Mouse (Mus musculus) heart, adult 2 months (tissue): Measurements from ENCODE around the gene Iqcf5. TPM values are rescaled to one million over a fixed set of nuclear protein-coding genes. Genes with fewer than 3 reads are reported as not detected.
A peak's percentile ranks its signal among the peaks of the same experiment; 100 is the strongest.

Experiments
- DNase-seq, 2 experiments: peaks; one replicate each; pipeline ENCODE4 v3.0.0; 2021
- H3K27ac ChIP-seq: fragments of 200-600 bp; 2 replicates; pipeline ENCODE4 v1.8.1; 2022
- H3K27me3 ChIP-seq: fragments of 200-500 bp; 2 replicates; pipeline ENCODE4 v1.6.1; 2012; ENCODE audit warnings: mild to moderate bottlenecking, low read length, inconsistent platforms, mixed read lengths; ENCODE audit not compliant: control insufficient read depth, insufficient read depth
- H3K36me3 ChIP-seq: fragments of 200-500 bp; 2 replicates; pipeline ENCODE4 v1.6.1; 2012; ENCODE audit warnings: low read length, inconsistent platforms; ENCODE audit not compliant: control insufficient read depth, insufficient read depth
- H3K4me1 ChIP-seq: fragments of 200-500 bp; 2 replicates; pipeline ENCODE4 v1.6.1; 2011; ENCODE audit warnings: low read length; ENCODE audit not compliant: control insufficient read depth, insufficient read depth
- H3K4me3 ChIP-seq: fragments of 200-600 bp; 2 replicates; pipeline ENCODE4 v1.8.1; 2022
- H3K79me2 ChIP-seq: fragments of 200-500 bp; replicated peaks from 2 replicates; pipeline ENCODE4 v1.6.1; 2012; ENCODE audit warnings: mild to moderate bottlenecking, inconsistent platforms, low read length, moderate library complexity, mixed read lengths; ENCODE audit not compliant: control insufficient read depth, insufficient read depth
- H3K9ac ChIP-seq: fragments of 200-500 bp; 2 replicates; pipeline ENCODE4 v1.6.1; 2012; ENCODE audit warnings: low read depth, mild to moderate bottlenecking, control low read depth, inconsistent platforms, low read length, mixed read lengths
- CTCF ChIP-seq: fragments of 200-600 bp; IDR thresholded peaks from 2 replicates; pipeline ENCODE4 v1.8.1; 2022; ENCODE audit warnings: antibody characterized with exemption, mild to moderate bottlenecking, moderate library complexity
- EP300 ChIP-seq: fragments of 200-500 bp; IDR thresholded peaks from 2 replicates; pipeline ENCODE4 v1.6.1; 2011; ENCODE audit warnings: low read depth, low read length, control low read depth; ENCODE audit not compliant: insufficient read depth
- POLR2A ChIP-seq: fragments of 200-500 bp; IDR thresholded peaks from 2 replicates; pipeline ENCODE4 v1.6.1; 2011; ENCODE audit warnings: mild to moderate bottlenecking, low read depth, low read length, control low read depth; ENCODE audit not compliant: insufficient read depth
- WGBS: fragments of 180-500 bp; shearing (Covaris S2); methylation state at CpG from one replicate; pipeline ENCODE4 v1.1.7; 2018; 5-methylcytosine and 5-hydroxymethylcytosine counted together
- intact Hi-C: fragments of 180-260 bp; cut with DNase I; formaldehyde crosslinking; loops from one replicate; pipeline ENCODE4 v1.15.1; 2025
- polyA plus RNA-seq: library from polyadenylated mRNA; depleted of rRNA; stranded (reverse); fragments of >200 nt; gene quantifications from 2 replicates; pipeline ENCODE4 v1.2.3, GENCODE M21; 2012
- total RNA-seq, 2 experiments: library from RNA; stranded (reverse); gene quantifications; 2 replicates each; pipeline ENCODE4 v1.2.3; 2021

Gene Iqcf5
- total and polyA plus RNA-seq, 3 experiments = not detected

DNA sequence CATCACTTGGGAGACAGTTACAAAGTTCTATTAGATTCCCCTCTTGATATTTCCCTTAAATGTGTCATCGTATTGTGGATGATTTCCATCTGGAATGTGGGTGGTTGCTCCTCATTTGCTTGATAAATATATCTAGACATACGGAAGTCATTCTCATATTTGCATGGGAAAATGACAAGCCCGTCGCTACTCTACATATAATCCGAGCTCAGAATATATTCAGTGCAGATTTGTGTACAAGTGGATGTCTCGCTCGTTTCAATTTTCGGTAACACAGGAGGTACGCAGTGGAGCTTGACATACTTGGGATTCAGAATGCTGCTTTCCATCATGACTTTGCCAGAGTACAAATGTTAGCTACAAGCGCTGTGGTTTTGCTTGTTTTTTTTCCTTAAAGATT, 5.0 kb upstream of the Iqcf5 start:
- no peaks in the 10 kb centered on the region for H3K4me1 ChIP-seq
- H3K27ac ChIP-seq = no peak overlapping the region
- H3K36me3 ChIP-seq = no peaks in the 10 kb centered on the region
- WGBS = 85% methylated on average over 10 of the region's 10 CpGs
- no peak overlapping the region for H3K9ac ChIP-seq
- no peak overlapping the region for H3K4me3 ChIP-seq
- no peaks in the 10 kb centered on the region for H3K79me2 ChIP-seq
- no peak for TF ChIP-seq POLR2A
- TF ChIP-seq EP300 = no peak
- no peak for TF ChIP-seq CTCF
- DNase-seq = no peak
- H3K27me3 ChIP-seq = no peaks in the 10 kb centered on the region
- intact Hi-C loops = no loop called here

DNA sequence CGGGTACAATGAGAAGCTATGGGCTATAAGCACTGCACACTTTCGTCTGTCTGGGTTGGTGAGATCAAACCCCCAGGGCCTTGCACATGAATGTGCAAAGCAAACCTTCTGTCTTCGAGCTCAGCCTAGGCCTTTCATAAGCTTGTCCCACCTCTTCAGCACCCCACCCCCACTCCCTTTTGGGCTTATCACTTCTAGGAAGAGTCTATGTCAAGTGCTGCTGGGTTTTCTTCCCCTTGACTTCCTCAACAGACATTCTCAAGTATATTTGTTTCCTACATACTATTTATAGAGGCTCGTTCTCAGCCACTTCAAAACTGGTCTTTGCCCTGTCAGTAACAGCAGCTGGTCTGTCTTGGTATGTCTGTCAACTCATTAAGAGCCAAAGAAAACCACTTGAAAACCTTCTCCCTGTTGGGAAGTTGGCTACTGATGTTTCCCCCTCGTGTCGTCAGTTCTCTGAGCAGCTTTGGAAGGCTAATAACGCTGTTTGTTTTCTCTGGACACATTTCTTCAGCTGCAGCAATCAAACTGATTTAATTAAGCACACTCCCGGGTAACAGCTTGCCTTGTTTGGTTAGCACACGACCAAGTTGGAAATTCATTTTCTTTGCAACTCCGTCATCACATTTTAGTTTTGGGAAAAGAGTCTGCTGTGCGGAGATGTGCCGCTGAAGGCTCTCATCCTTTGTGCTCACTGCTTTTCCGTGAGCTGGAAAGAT, 1.5 kb upstream of the Iqcf5 start:
- Histone ChIP-seq H3K27ac (no peak overlapping the region), H3K4me3 (no peak overlapping the region), H3K9ac (no peak overlapping the region), H3K4me1 (no peaks in the 10 kb centered on the region), H3K79me2 (no peaks in the 10 kb centered on the region), H3K27me3 (no peaks in the 10 kb centered on the region; the same call in 1 of the 2 replicates), H3K36me3 (no peaks in the 10 kb centered on the region)
- DNase-seq = no peak
- no peak for TF ChIP-seq CTCF
- no peak for TF ChIP-seq POLR2A
- no peak for TF ChIP-seq EP300
- 34% methylated on average over 13 of the region's 13 CpGs for WGBS
- intact Hi-C loops = no loop called here

DNA sequence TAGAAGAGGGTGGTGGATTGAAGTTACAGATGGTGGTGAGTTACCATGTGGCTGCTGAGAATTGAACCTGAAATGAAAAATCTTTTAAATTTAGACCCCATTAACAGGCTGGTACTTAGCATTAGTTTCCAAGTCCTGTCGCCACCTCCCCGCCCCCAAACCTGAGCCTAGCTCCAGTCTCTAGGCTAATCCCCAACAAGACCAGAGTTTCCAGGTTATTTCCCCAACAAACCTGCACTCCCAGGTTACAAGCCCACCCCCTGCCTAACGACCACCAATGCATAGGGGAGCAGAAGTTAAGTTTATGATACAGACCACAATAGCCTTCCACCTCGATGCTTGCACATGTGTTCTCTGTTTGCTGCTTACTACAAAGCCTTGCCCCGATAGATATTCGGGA, 807 bp upstream of the Iqcf5 start:
- no peak overlapping the region for H3K9ac ChIP-seq
- H3K27me3 ChIP-seq = no peaks in the 10 kb centered on the region; the same call in 1 of the 2 replicates
- no peak overlapping the region for H3K4me3 ChIP-seq
- no peaks in the 10 kb centered on the region for H3K4me1 ChIP-seq
- TF ChIP-seq CTCF = no peak
- TF ChIP-seq EP300 = no peak
- TF ChIP-seq POLR2A = no peak
- no peaks in the 10 kb centered on the region for H3K36me3 ChIP-seq
- WGBS = 80% methylated on average over 6 of the region's 6 CpGs
- no peak overlapping the region for H3K27ac ChIP-seq
- H3K79me2 ChIP-seq = no peaks in the 10 kb centered on the region
- intact Hi-C loops = no loop called here
- no peak for DNase-seq

DNA sequence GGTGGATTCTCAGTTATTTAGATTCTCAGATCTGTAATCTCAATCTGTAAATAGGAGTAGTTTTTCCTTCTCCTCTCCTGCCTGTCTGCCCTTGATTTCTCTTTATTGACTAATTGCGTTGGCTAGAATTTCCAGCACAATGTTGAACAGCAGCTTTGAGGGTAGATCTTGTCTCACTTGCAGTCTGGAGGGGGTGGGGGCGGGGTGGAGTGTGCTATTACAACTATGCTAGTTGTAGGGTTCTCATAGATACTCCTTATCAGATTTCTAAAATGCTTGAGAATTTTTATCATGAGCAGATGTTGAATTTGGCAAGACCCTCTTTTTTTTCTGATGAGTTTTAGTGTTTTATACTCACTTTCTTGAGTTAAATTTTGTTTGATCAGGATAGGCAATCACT, 5.1 kb downstream of the Iqcf5 start:
- intact Hi-C loops = no loop called here
- H3K4me1 ChIP-seq = no peaks in the 10 kb centered on the region
- no peaks in the 10 kb centered on the region for H3K79me2 ChIP-seq
- no peak overlapping the region for H3K9ac ChIP-seq
- H3K4me3 ChIP-seq = no peak overlapping the region
- DNase-seq = no peak
- H3K27ac ChIP-seq = no peak overlapping the region
- WGBS = 67% methylated on average over 2 of the region's 2 CpGs
- H3K27me3 ChIP-seq = no peaks in the 10 kb centered on the region; the same call in 1 of the 2 replicates
- TF ChIP-seq POLR2A (no peak), EP300 (no peak), CTCF (no peak)
- H3K36me3 ChIP-seq = no peaks in the 10 kb centered on the region

DNA sequence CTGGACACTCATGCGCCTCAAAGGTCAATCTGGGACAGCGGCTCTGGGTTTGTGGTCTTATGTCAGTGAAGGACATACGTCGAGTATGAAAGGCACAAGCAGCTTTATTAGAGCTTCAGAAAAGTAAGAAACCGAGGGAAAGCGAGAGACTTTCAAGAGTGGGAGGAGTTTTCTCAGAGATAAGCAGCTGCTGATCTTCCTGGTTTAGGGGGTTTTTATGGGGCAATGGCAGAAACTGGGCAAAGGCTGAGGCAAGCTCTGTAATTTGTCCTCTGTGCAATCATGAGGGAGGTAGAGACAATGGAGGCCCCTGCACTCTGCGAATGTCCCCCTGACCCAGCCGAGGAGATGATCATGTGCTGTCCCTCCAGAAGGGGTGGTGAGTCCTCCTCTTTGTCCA, 5.5 kb downstream of the Iqcf5 start:
- Histone ChIP-seq H3K79me2 (no peaks in the 10 kb centered on the region), H3K4me1 (no peaks in the 10 kb centered on the region), H3K36me3 (no peaks in the 10 kb centered on the region), H3K4me3 (no peak overlapping the region), H3K27ac (no peak overlapping the region), H3K27me3 (no peaks in the 10 kb centered on the region; the same call in 1 of the 2 replicates), H3K9ac (no peak overlapping the region)
- WGBS = 65% methylated on average over 8 of the region's 8 CpGs
- TF ChIP-seq EP300 (no peak), CTCF (no peak), POLR2A (no peak)
- intact Hi-C loops = no loop called here
- DNase-seq = no peak

DNA sequence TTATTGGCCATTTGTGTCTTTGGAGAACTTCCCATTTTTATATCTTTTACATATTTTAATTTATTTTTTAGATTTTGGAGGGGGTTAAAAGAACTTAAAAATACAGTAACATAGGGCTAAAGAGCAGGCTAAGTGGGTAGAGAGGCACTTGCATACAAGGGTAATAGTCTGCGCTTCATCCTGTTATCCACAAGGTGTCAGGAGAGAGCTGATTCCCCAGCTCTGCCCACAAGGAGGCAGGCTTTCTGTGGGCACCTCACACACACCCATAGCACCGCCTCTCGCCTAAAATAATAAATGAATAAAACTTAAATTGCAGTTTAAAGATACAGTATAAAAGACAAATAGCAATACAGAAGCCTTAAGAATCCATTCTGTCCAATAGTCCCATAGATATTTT, 17.5 kb downstream of the Iqcf5 start:
- Histone ChIP-seq H3K27ac (no peak overlapping the region), H3K79me2 (no peaks in the 10 kb centered on the region), H3K36me3 (no peaks in the 10 kb centered on the region), H3K4me1 (no peaks in the 10 kb centered on the region), H3K9ac (no peak overlapping the region), H3K4me3 (no peak overlapping the region), H3K27me3 (no peaks in the 10 kb centered on the region)
- WGBS = 18% methylated on average over 3 of the region's 3 CpGs
- intact Hi-C loops = no loop called here
- no peak for DNase-seq
- TF ChIP-seq EP300 (no peak), POLR2A (no peak), CTCF (peak; percentile 77)
